Mouse (Mus musculus): ENCODE results near the gene Lsm12. TPM values are rescaled to one million over a fixed set of nuclear protein-coding genes. Genes with fewer than 3 reads are reported as not detected.

Gene Lsm12
- polyA plus RNA-seq (2015; fragmentation: Nextera tagmentation; extraction: Ambion mirVana): 155 and 158 TPM in 2 replicates

GRCm38 (mm10) chr11:102184646-102185495 is at the start of gene Lsm12:
Lsm12 (minus strand) TSS chr11:102185296.
- ATAC-seq: peak; percentile 91
- Histone ChIP-seq H3K9me3 (replicated peaks) (no peaks in the 10 kb centered on the region), H3K4me3 (peak within 1 kb of the TSS; percentile 92), H3K36me3 (ENCODE audit: poor library complexity, severe bottlenecking) (peaks cover 26% of the 10 kb centered on the region), H3K4me2 (peak within 1 kb of the TSS; percentile 89), H3K4me1 (peaks cover 24% of the 10 kb centered on the region), H3K27ac (peak within 1 kb of the TSS; percentile 96), H3K9ac (peak within 1 kb of the TSS; percentile 92), H3K27me3 (no peaks in the 10 kb centered on the region)
- under 1% methylated on average over 69 of the region's 70 CpGs for WGBS

GRCm38 (mm10) chr11:102230006-102230741 is 45.1 kb upstream of the Lsm12 start, which contains the start of gene Hdac5:
Hdac5 (minus strand) TSS chr11:102230166.
- Histone ChIP-seq H3K4me2 (peak within 1 kb of the TSS; percentile 76), H3K4me1 (peaks cover 46% of the 10 kb centered on the region), H3K36me3 (ENCODE audit: poor library complexity, severe bottlenecking) (no peaks in the 10 kb centered on the region), H3K9me3 (replicated peaks) (no peaks in the 10 kb centered on the region), H3K4me3 (peak within 1 kb of the TSS; percentile 79), H3K27ac (peak within 1 kb of the TSS; percentile 93), H3K27me3 (no peaks in the 10 kb centered on the region), H3K9ac (peak within 1 kb of the TSS; percentile 90)
- peak; percentile 86 for ATAC-seq
- under 1% methylated on average over 27 of the region's 49 CpGs for WGBS

DNA sequence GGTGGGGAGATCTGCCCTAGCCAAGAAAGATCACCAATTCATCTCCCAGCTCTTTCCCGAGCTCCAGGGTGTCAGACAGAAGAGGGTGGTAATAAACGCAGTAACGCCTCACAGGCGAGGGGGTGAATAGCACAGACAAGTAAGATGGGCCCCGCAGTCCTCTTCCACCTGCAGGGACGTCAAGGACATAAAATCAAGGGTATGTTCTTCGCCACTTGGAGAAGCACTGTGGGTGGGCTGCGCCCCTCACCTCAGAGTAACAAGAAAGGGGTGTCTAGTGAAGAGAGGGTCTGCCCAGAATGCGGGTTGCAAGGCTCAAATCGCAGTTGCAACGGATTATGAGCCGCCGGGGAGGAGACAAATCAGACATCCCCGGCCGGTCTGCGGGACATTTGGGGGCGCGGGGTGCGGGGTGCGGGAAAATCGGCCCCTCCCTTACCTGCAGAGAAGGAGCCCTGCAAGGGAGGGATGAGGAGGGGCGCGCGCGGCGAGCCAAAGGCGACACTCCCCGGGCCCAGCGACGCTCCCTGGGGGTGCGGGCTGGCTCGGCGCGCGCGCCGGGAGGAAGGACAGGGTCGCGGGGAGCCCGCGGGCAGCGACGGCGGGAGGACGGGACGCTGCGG is 44.3 kb upstream of the Lsm12 start:
- no peaks in the 10 kb centered on the region for H3K27me3 ChIP-seq
- H3K9ac ChIP-seq: peak overlapping the region; percentile 90
- H3K9me3 ChIP-seq (replicated peaks): no peaks in the 10 kb centered on the region
- 1% methylated on average over 47 of the region's 47 CpGs for WGBS
- peak overlapping the region; percentile 79 for H3K4me3 ChIP-seq
- peaks cover 54% of the 10 kb centered on the region for H3K4me1 ChIP-seq
- peak overlapping the region; percentile 76 for H3K4me2 ChIP-seq
- peak overlapping the region; percentile 93 for H3K27ac ChIP-seq
- peak; percentile 37; the same call in 1 of the 2 replicates for ATAC-seq
- H3K36me3 ChIP-seq (ENCODE audit: poor library complexity, severe bottlenecking): no peaks in the 10 kb centered on the region

DNA sequence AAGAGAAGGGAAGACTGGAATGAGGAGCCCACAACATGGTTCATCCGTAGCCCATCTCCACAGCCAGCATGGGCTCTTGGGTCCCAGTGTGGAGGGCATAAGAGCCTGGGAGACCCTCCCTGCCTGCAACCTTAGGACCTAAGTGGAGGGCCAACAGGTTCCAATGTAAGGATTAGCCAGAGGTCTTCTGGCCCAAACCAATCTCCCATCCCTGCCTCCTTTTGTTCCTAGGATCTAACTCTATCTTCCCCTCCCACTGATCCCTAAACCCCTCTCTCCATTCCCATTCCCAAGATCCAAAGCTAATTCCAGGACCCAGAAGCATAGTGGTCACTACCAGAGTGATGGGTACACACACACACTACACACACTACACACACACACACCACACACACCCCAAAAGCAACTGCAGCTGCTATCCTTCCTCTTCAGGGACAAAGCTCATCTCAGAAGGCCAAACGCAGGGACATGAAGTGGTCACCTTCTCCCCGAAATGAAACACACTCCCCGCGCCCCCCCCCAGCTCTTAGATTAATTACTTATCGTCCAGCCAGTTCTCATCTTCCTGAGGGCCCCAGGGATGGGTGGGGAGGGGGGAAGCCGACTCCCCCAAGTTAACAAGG is 43.7 kb upstream of the Lsm12 start:
- no peak for ATAC-seq
- Histone ChIP-seq H3K4me2 (peak overlapping the region; percentile 76), H3K27ac (peak overlapping the region; percentile 93), H3K9ac (peak overlapping the region; percentile 90), H3K27me3 (no peaks in the 10 kb centered on the region), H3K9me3 (replicated peaks) (no peaks in the 10 kb centered on the region), H3K36me3 (ENCODE audit: poor library complexity, severe bottlenecking) (peaks cover 5% of the 10 kb centered on the region; the same call in 1 of the 2 replicates), H3K4me1 (peaks cover 57% of the 10 kb centered on the region), H3K4me3 (peak overlapping the region; percentile 79)
- WGBS: 17% methylated on average over 7 of the region's 7 CpGs

DNA sequence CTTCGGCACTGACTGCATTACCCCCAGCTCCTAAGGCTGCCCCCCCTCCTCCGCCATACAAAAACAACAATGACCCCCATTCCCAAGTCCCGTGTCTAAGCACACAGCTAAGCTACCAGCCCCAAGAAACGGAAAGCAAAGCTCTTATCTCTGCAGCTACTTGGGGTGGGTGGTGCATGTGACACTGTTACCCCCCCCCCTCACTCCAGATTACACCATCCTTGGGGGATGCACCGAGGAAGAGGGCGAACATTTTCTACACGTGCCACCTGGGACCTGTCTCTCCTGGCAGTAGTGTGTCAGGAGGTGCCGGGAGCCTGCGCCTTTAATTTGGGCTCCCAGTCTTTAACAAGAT is 43.1 kb upstream of the Lsm12 start:
- peaks cover 63% of the 10 kb centered on the region for H3K4me1 ChIP-seq

GRCm38 (mm10) chr11:102227270-102228190 is 42.4 kb upstream of the Lsm12 start:
- Histone ChIP-seq H3K9ac (peak overlapping the region; percentile 90), H3K36me3 (ENCODE audit: poor library complexity, severe bottlenecking) (peaks cover 13% of the 10 kb centered on the region; the same call in 1 of the 2 replicates), H3K4me2 (peak overlapping the region; percentile 76), H3K4me3 (peak overlapping the region; percentile 79), H3K27ac (peak overlapping the region; percentile 93), H3K27me3 (no peaks in the 10 kb centered on the region), H3K4me1 (peaks cover 66% of the 10 kb centered on the region), H3K9me3 (replicated peaks) (no peaks in the 10 kb centered on the region)
- peak; percentile 44 for ATAC-seq
- 2% methylated on average over 12 of the region's 12 CpGs for WGBS

More for the DNA sequence above, 43.1 kb upstream of the Lsm12 start:
- Histone ChIP-seq H3K4me2 (peak overlapping the region; percentile 76), H3K27ac (peak overlapping the region; percentile 93), H3K9me3 (replicated peaks) (no peaks in the 10 kb centered on the region), H3K27me3 (no peaks in the 10 kb centered on the region), H3K4me3 (peak overlapping the region; percentile 79), H3K9ac (peak overlapping the region; percentile 90), H3K36me3 (ENCODE audit: poor library complexity, severe bottlenecking) (peaks cover 9% of the 10 kb centered on the region; the same call in 1 of the 2 replicates)
- WGBS: 7% methylated on average over 9 of the region's 9 CpGs
- no peak; the same call in 1 of the 2 replicates for ATAC-seq

DNA sequence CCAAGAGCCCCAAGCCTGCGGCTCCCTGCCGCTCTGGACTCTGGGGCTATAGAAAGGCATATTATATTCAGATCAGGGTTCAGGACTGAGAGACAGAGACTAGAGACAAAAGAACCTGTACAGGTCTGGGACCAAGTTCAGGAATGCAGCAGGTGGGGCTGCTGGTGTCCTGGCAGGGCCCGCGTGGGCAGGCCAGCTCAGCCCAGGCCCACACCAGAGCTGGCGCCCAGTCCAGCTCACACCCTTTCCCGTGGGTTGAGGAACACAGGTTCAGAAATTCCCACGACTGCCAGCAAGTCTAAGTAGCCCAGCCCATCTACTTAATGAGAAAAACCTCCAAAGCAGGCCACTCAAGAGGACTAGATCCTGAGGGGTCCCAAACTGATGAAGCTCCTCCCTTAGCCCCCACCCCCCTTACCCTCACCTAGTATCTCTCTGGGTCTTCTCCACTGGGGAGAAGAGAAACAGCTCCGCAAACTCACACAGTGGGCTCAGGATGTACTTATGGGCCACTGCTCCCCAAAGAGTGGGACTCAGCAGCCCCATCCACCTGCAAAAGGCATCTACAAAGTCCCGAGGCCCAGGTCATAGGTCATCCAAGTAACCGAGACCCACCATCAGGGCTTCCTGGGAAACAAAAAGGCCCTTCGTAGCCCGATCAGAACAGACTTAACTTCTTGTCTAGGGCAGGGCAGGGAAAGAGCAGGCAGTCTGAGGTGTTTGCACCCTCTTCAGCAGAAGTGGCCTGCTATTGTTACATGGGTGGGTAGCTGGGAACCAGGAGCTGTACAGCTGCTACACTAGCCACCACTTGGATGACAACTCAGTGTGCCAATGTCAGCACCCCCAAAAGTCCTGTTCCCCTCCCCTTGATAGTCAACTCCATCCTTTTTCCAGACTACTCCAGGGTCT is 41.2 kb upstream of the Lsm12 start:
- peaks cover 25% of the 10 kb centered on the region; the same call in 1 of the 2 replicates for H3K36me3 ChIP-seq (ENCODE audit: poor library complexity, severe bottlenecking)
- H3K4me1 ChIP-seq: peaks cover 66% of the 10 kb centered on the region
- H3K27me3 ChIP-seq: no peaks in the 10 kb centered on the region
- H3K27ac ChIP-seq: no peak overlapping the region
- 59% methylated on average over 12 of the region's 12 CpGs for WGBS
- H3K4me2 ChIP-seq: peak overlapping the region; percentile 76
- H3K4me3 ChIP-seq: peak overlapping the region; percentile 79; the same call in 1 of the 2 replicates
- no peaks in the 10 kb centered on the region for H3K9me3 ChIP-seq (replicated peaks)
- H3K9ac ChIP-seq: peak overlapping the region; percentile 90
- no peak for ATAC-seq

DNA sequence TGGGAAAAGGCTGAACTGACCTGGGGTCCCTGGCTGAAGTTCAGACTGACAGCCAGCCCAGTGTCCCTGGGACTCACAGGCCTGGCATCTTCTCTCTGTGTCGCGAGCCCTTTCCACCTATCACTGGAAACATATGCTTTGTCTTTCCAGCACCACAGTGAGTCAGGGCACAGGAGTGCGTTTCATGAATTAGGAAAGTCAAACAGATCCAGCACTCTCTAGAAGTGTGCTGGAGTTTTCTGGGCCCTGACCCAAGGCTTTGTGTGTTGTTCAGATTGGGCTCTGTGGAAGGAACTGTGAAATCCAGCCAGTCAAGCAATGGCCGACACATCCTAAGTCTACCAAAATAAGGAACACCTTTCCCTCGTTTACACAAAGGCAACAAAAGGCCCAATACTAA is 40.1 kb upstream of the Lsm12 start:
- Histone ChIP-seq H3K9me3 (replicated peaks) (no peaks in the 10 kb centered on the region), H3K4me1 (peaks cover 69% of the 10 kb centered on the region), H3K27me3 (no peaks in the 10 kb centered on the region), H3K27ac (no peak overlapping the region), H3K36me3 (ENCODE audit: poor library complexity, severe bottlenecking) (peaks cover 31% of the 10 kb centered on the region; the same call in 1 of the 2 replicates), H3K9ac (peak overlapping the region; percentile 47; the same call in 1 of the 2 replicates), H3K4me2 (peak overlapping the region; percentile 43), H3K4me3 (no peak overlapping the region)
- ATAC-seq: no peak
- 69% methylated on average over 5 of the region's 5 CpGs for WGBS

DNA sequence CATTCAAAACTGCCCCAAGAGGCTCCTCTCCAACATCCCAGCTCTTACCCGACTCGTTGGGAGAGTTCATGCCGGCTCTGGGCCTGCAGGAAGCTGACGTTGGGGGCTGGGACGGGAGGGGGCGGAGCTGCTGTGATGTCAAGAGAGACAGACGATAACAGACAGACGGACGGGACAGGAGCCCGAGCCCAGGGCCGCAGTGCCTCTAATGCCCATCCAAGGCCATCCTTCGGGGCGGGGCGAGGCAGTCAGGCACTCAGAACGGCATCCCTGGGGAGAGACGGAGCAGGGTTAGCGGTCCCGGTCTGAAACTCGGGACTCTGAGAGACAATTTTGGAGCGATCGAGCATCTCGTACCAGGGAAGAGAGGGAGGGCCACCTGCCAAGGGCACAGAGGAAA is 39.6 kb upstream of the Lsm12 start:
- Histone ChIP-seq H3K27ac (no peak overlapping the region), H3K36me3 (ENCODE audit: poor library complexity, severe bottlenecking) (peaks cover 35% of the 10 kb centered on the region; the same call in 1 of the 2 replicates), H3K4me1 (peaks cover 74% of the 10 kb centered on the region), H3K9ac (peak overlapping the region; percentile 47; the same call in 1 of the 2 replicates), H3K4me3 (no peak overlapping the region), H3K9me3 (replicated peaks) (no peaks in the 10 kb centered on the region), H3K27me3 (no peaks in the 10 kb centered on the region), H3K4me2 (peak overlapping the region; percentile 43)
- WGBS: 8% methylated on average over 22 of the region's 22 CpGs
- ATAC-seq: no peak

- peaks cover 76% of the 10 kb centered on the region for H3K4me1 ChIP-seq
- WGBS: 47% methylated on average over 6 of the region's 6 CpGs
- H3K9ac ChIP-seq: peak overlapping the region; percentile 23; the same call in 1 of the 2 replicates
- no peak overlapping the region for H3K4me3 ChIP-seq
- no peak overlapping the region for H3K4me2 ChIP-seq
- H3K27ac ChIP-seq: no peak overlapping the region
- ATAC-seq: no peak
- no peaks in the 10 kb centered on the region for H3K27me3 ChIP-seq
- H3K36me3 ChIP-seq (ENCODE audit: poor library complexity, severe bottlenecking): peaks cover 37% of the 10 kb centered on the region; the same call in 1 of the 2 replicates
- no peaks in the 10 kb centered on the region for H3K9me3 ChIP-seq (replicated peaks)
These were observed 38.1 kb upstream of the Lsm12 start for GRCm38 (mm10) chr11:102223166-102223565.
